In the genomic region with DNA sequence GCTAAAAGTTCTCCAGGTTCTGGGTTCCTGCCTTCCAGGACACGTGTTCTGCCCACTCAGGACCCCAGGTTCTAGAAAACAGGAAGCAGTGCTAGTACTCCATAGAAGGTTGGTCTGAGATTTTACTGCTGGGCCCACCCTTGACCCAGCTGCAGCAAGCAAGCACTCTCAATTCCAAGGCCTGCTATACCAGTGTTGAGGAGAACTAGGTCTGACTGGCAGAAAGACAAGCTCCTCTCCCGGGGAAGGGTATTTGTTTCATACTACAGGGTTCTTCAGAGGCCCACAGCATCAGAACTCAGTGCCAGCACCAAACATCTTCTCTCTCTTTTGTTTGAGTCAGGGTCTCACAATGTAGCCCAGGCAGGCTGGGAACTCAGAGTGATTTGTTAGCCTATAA, we compare ENCODE assay signal across 15 mouse cellular contexts. TPM values are rescaled to one million over a fixed set of nuclear protein-coding genes. Genes with fewer than 3 reads are reported as not detected.
DNase-seq lines count a peak whose midpoint lies in the region; ATAC-seq lines count a peak whose summit lies in the region.
"Had no signal": no experiment of that assay in that cellular context is flagged by ENCODE, and none has a peak within 500 bp of the region (broad histone marks: within the 10 kb centered on the region; RNA-seq: fewer than 3 reads in every experiment).

No protein-coding gene starts in this region.

- peaks cover 44% of the 10 kb centered on the region for H3K4me1 ChIP-seq in heart, embryonic 16.5 days (ENCODE audit: control insufficient read depth, insufficient read depth, low read length)
- peaks cover 9% of the 10 kb centered on the region; the same call in 1 of the 2 replicates for H3K4me1 ChIP-seq in lung, embryonic 15.5 days
- peaks cover 9% of the 10 kb centered on the region; the same call in 1 of the 2 replicates for H3K4me1 ChIP-seq in stomach, embryonic 15.5 days
- H3K4me1 ChIP-seq: hindbrain, embryonic 10.5 days; limb, embryonic 13.5 days; neural tube, embryonic 12.5 days had no signal

- H3K27me3 ChIP-seq in heart, embryonic 16.5 days (ENCODE audit: control insufficient read depth, insufficient read depth, low read length), result no peaks in the 10 kb centered on the region
- H3K27me3 ChIP-seq in lung, embryonic 15.5 days, result no peaks in the 10 kb centered on the region
- H3K27me3 ChIP-seq in stomach, embryonic 15.5 days (replicated peaks), result no peaks in the 10 kb centered on the region
- H3K27me3 ChIP-seq: limb, embryonic 13.5 days; midbrain, embryonic 15.5 days; neural tube, embryonic 12.5 days had no signal

- H3K27ac ChIP-seq in heart, embryonic 16.5 days (ENCODE audit: low read length), result peak overlapping the region; percentile 88
- peak overlapping the region; percentile 70; the same call in 1 of the 2 replicates for H3K27ac ChIP-seq in lung, embryonic 15.5 days
- peak overlapping the region; percentile 81 for H3K27ac ChIP-seq in stomach, embryonic 15.5 days
- H3K27ac ChIP-seq: hindbrain, embryonic 10.5 days; limb, embryonic 13.5 days; midbrain, embryonic 15.5 days; neural tube, embryonic 12.5 days had no signal

- H3K36me3 ChIP-seq in heart, embryonic 16.5 days (ENCODE audit: control insufficient read depth, insufficient read depth), result peaks cover 60% of the 10 kb centered on the region
- peaks cover 82% of the 10 kb centered on the region for H3K36me3 ChIP-seq in lung, embryonic 15.5 days
- peaks cover 48% of the 10 kb centered on the region for H3K36me3 ChIP-seq in stomach, embryonic 15.5 days

- no peak overlapping the region for H3K4me3 ChIP-seq in heart, embryonic 16.5 days (ENCODE audit: low read length)
- H3K4me3 ChIP-seq in lung, embryonic 15.5 days, result no peak overlapping the region
- no peak overlapping the region for H3K4me3 ChIP-seq in stomach, embryonic 15.5 days (replicated peaks)
- H3K4me3 ChIP-seq: hindbrain, embryonic 10.5 days; limb, embryonic 13.5 days; midbrain, embryonic 15.5 days; neural tube, embryonic 12.5 days had no signal

- 72% methylated on average over 2 of the region's 2 CpGs for WGBS in heart, embryonic 16.5 days
- WGBS in lung, embryonic 15.5 days, result 86% methylated on average over 2 of the region's 2 CpGs
- WGBS in stomach, embryonic 15.5 days, result 86% methylated on average over 2 of the region's 2 CpGs

- H3K4me2 ChIP-seq in heart, embryonic 16.5 days (ENCODE audit: low read depth, low read length), result no peak overlapping the region
- no peak overlapping the region for H3K4me2 ChIP-seq in lung, embryonic 15.5 days
- H3K4me2 ChIP-seq in stomach, embryonic 15.5 days, result no peak overlapping the region
- H3K4me2 ChIP-seq: limb, embryonic 13.5 days; midbrain, embryonic 15.5 days; neural tube, embryonic 12.5 days had no signal

- peak overlapping the region; percentile 49 for H3K9ac ChIP-seq in heart, embryonic 16.5 days (ENCODE audit: low read length)
- no peak overlapping the region for H3K9ac ChIP-seq in lung, embryonic 15.5 days
- no peak overlapping the region for H3K9ac ChIP-seq in stomach, embryonic 15.5 days
- H3K9ac ChIP-seq: limb, embryonic 13.5 days; midbrain, embryonic 15.5 days; neural tube, embryonic 12.5 days had no signal

- no peak for ATAC-seq in heart, embryonic 16.5 days (replicated peaks; ENCODE audit: extremely low read depth, insufficient read depth, low FRiP score)
- no peak for ATAC-seq in lung, embryonic 15.5 days (ENCODE audit: borderline replicate concordance, extremely low read depth, low FRiP score, low TSS enrichment)
- no peak for ATAC-seq in stomach, embryonic 15.5 days (ENCODE audit: insufficient read depth, low FRiP score, low read depth)

- no peaks in the 10 kb centered on the region for H3K9me3 ChIP-seq in heart, embryonic 16.5 days (replicated peaks; ENCODE audit: control insufficient read depth, low read length)
- H3K9me3 ChIP-seq in lung, embryonic 15.5 days, result no peaks in the 10 kb centered on the region
- H3K9me3 ChIP-seq in stomach, embryonic 15.5 days, result no peaks in the 10 kb centered on the region
- H3K9me3 ChIP-seq: hindbrain, embryonic 10.5 days; limb, embryonic 13.5 days; midbrain, embryonic 15.5 days; neural tube, embryonic 12.5 days had no signal

- DNase-seq in cerebellum, adult 9-11 months, result peak; percentile 62
- no peak for DNase-seq in cerebellum, adult 11 months
- no peak for DNase-seq in heart, postnatal 4 days
- no peak for DNase-seq in lung, adult 18-20 months
- DNase-seq in urinary bladder, postnatal 4 days (ENCODE audit: low spot score in 2 of 2), result no peak
- DNase-seq: kidney, adult 8-10 months; kidney, postnatal 4 days; retina, postnatal 1 day had no signal

RNA-seq across cellular contexts. Expression of gene Ppp5c, which starts 9.8 kb away (rescaled TPM):
- polyA plus RNA-seq in heart, embryonic 16.5 days (2015; fragmentation: Nextera tagmentation; extraction: Ambion mirVana), result 105 and 108 TPM in 2 replicates
- 100 to 1,000 TPM; 109 TPM for total RNA-seq in heart, postnatal 4 days (2021)
- 107 and 110 TPM in 2 replicates for polyA plus RNA-seq in lung, embryonic 15.5 days (2015; fragmentation: Nextera tagmentation; extraction: Ambion mirVana)
- 92.9 and 95.7 TPM in 2 replicates for polyA plus RNA-seq in stomach, embryonic 15.5 days (2015; fragmentation: Nextera tagmentation; extraction: Ambion mirVana)

RNA-seq across cellular contexts. Expression of gene Ccdc8, which starts 25.4 kb away (rescaled TPM):
- 45.1 and 47.4 TPM in 2 replicates for polyA plus RNA-seq in heart, embryonic 16.5 days (2015; fragmentation: Nextera tagmentation; extraction: Ambion mirVana)
- total RNA-seq in heart, postnatal 4 days (2021), result 10 to 100 TPM; 22.0 to 24.5 TPM
- polyA plus RNA-seq in lung, embryonic 15.5 days (2015; fragmentation: Nextera tagmentation; extraction: Ambion mirVana), result 34.9 and 35.9 TPM in 2 replicates
- 29.4 and 33.3 TPM in 2 replicates for polyA plus RNA-seq in stomach, embryonic 15.5 days (2015; fragmentation: Nextera tagmentation; extraction: Ambion mirVana)

RNA-seq across cellular contexts. Expression of gene Gm42372, which starts 35.0 kb away (rescaled TPM):
- polyA plus RNA-seq in heart, embryonic 16.5 days (2015; fragmentation: Nextera tagmentation; extraction: Ambion mirVana), result 0.07 and 0.09 TPM in 2 replicates
- total RNA-seq in heart, postnatal 4 days (2021), result under 1 TPM in 1 of 2 experiments, not detected in 1; 0.05 TPM
- 0.16 and 0.17 TPM in 2 replicates for polyA plus RNA-seq in lung, embryonic 15.5 days (2015; fragmentation: Nextera tagmentation; extraction: Ambion mirVana)
- 0.31 and 0.34 TPM in 2 replicates for polyA plus RNA-seq in stomach, embryonic 15.5 days (2015; fragmentation: Nextera tagmentation; extraction: Ambion mirVana)

RNA-seq across cellular contexts. Expression of gene Hif3a, which starts 44.3 kb away (rescaled TPM):
- 36.3 and 43.4 TPM in 2 replicates for polyA plus RNA-seq in heart, embryonic 16.5 days (2015; fragmentation: Nextera tagmentation; extraction: Ambion mirVana)
- total RNA-seq in heart, postnatal 4 days (2021), result 1 to 10 TPM; 3.1 to 3.8 TPM
- polyA plus RNA-seq in lung, embryonic 15.5 days (2015; fragmentation: Nextera tagmentation; extraction: Ambion mirVana), result 37.6 and 41.5 TPM in 2 replicates
- polyA plus RNA-seq in stomach, embryonic 15.5 days (2015; fragmentation: Nextera tagmentation; extraction: Ambion mirVana), result 47.3 and 54.9 TPM in 2 replicates

RNA-seq across cellular contexts. Expression of gene Psg16, which starts 55.9 kb away (rescaled TPM):
- 0.17 and 0.22 TPM in 2 replicates for polyA plus RNA-seq in heart, embryonic 16.5 days (2015; fragmentation: Nextera tagmentation; extraction: Ambion mirVana)
- under 1 TPM; 0.10 to 0.20 TPM for total RNA-seq in heart, postnatal 4 days (2021)
- 0.10 and 0.19 TPM in 2 replicates for polyA plus RNA-seq in lung, embryonic 15.5 days (2015; fragmentation: Nextera tagmentation; extraction: Ambion mirVana)
- polyA plus RNA-seq in stomach, embryonic 15.5 days (2015; fragmentation: Nextera tagmentation; extraction: Ambion mirVana), result 0.30 and 0.63 TPM in 2 replicates
